Mouse (Mus musculus): Measurements from ENCODE around the gene Pspn. TPM values are rescaled to one million over a fixed set of nuclear protein-coding genes. Genes with fewer than 3 reads are reported as not detected.

The Pspn gene
- polyA plus RNA-seq, 1 experiment from 2014 or later, result not detected

GRCm38 (mm10) chr17:56989467-56990114 is 10.2 kb downstream of the Pspn start:
- ATAC-seq, result peak; percentile 91

GRCm38 (mm10) chr17:56988921-56989430 is 10.8 kb downstream of the Pspn start:
- Histone ChIP-seq H3K36me3 (ENCODE audit: control insufficient read depth, insufficient read depth) (peaks cover 20% of the 10 kb centered on the region), H3K9ac (ENCODE audit: low read depth, low read length) (no peak overlapping the region), H3K27me3 (replicated peaks; ENCODE audit: control insufficient read depth, insufficient read depth, low read length) (no peaks in the 10 kb centered on the region), H3K4me2 (replicated peaks; ENCODE audit: low read depth) (peak overlapping the region; percentile 86), H3K4me1 (replicated peaks; ENCODE audit: control insufficient read depth, insufficient read depth, low read length) (no peaks in the 10 kb centered on the region), H3K9me3 (ENCODE audit: control insufficient read depth) (no peaks in the 10 kb centered on the region), H3K4me3 (ENCODE audit: low read depth, low read length) (peak overlapping the region; percentile 86), H3K27ac (ENCODE audit: low read depth, low read length) (no peak overlapping the region)
- WGBS, result 70% methylated on average over 7 of the region's 7 CpGs
- peak; percentile 38; the same call in 1 of the 2 replicates for TF ChIP-seq CTCF (IDR thresholded peaks at IDR 0.05; ENCODE audit: low read depth)
- ATAC-seq, result no peak

More at GRCm38 (mm10) chr17:56989467-56990114, 10.2 kb downstream of the Pspn start:
- no peaks in the 10 kb centered on the region for H3K27me3 ChIP-seq (replicated peaks; ENCODE audit: control insufficient read depth, insufficient read depth, low read length)
- H3K9me3 ChIP-seq (ENCODE audit: control insufficient read depth), result no peaks in the 10 kb centered on the region
- no peak for TF ChIP-seq CTCF (IDR thresholded peaks at IDR 0.05; ENCODE audit: low read depth)
- peaks cover 26% of the 10 kb centered on the region for H3K36me3 ChIP-seq (ENCODE audit: control insufficient read depth, insufficient read depth)
- H3K4me2 ChIP-seq (replicated peaks; ENCODE audit: low read depth), result peak overlapping the region; percentile 86
- no peaks in the 10 kb centered on the region for H3K4me1 ChIP-seq (replicated peaks; ENCODE audit: control insufficient read depth, insufficient read depth, low read length)
- 3% methylated on average over 25 of the region's 25 CpGs for WGBS
- peak overlapping the region; percentile 86 for H3K4me3 ChIP-seq (ENCODE audit: low read depth, low read length)
- peak overlapping the region; percentile 45 for H3K9ac ChIP-seq (ENCODE audit: low read depth, low read length)
- H3K27ac ChIP-seq (ENCODE audit: low read depth, low read length), result peak overlapping the region; percentile 35; the same call in 1 of the 2 replicates

- TF ChIP-seq CTCF (IDR thresholded peaks at IDR 0.05; ENCODE audit: low read depth), result peak; percentile 41
- Histone ChIP-seq H3K9me3 (ENCODE audit: control insufficient read depth) (no peaks in the 10 kb centered on the region), H3K4me1 (replicated peaks; ENCODE audit: control insufficient read depth, insufficient read depth, low read length) (no peaks in the 10 kb centered on the region), H3K36me3 (ENCODE audit: control insufficient read depth, insufficient read depth) (peaks cover 14% of the 10 kb centered on the region), H3K27me3 (replicated peaks; ENCODE audit: control insufficient read depth, insufficient read depth, low read length) (no peaks in the 10 kb centered on the region), H3K9ac (ENCODE audit: low read depth, low read length) (no peak overlapping the region), H3K27ac (ENCODE audit: low read depth, low read length) (no peak overlapping the region), H3K4me3 (ENCODE audit: low read depth, low read length) (no peak overlapping the region), H3K4me2 (replicated peaks; ENCODE audit: low read depth) (no peak overlapping the region)
- WGBS, result 88% methylated on average over 7 of the region's 7 CpGs
- ATAC-seq, result no peak
These were observed 11.4 kb downstream of the Pspn start for GRCm38 (mm10) chr17:56988441-56988840.

GRCm38 (mm10) chr17:56986105-56986805 is 13.6 kb downstream of the Pspn start:
- H3K4me3 ChIP-seq (ENCODE audit: low read depth, low read length), result no peak overlapping the region
- WGBS, result 81% methylated on average over 3 of the region's 3 CpGs
- H3K36me3 ChIP-seq (ENCODE audit: control insufficient read depth, insufficient read depth), result no peaks in the 10 kb centered on the region
- no peak for ATAC-seq
- no peak for TF ChIP-seq CTCF (IDR thresholded peaks at IDR 0.05; ENCODE audit: low read depth)
- H3K4me1 ChIP-seq (replicated peaks; ENCODE audit: control insufficient read depth, insufficient read depth, low read length), result no peaks in the 10 kb centered on the region
- no peak overlapping the region for H3K27ac ChIP-seq (ENCODE audit: low read depth, low read length)
- no peak overlapping the region for H3K9ac ChIP-seq (ENCODE audit: low read depth, low read length)
- H3K27me3 ChIP-seq (replicated peaks; ENCODE audit: control insufficient read depth, insufficient read depth, low read length), result no peaks in the 10 kb centered on the region
- H3K4me2 ChIP-seq (replicated peaks; ENCODE audit: low read depth), result no peak overlapping the region
- no peaks in the 10 kb centered on the region for H3K9me3 ChIP-seq (ENCODE audit: control insufficient read depth)

- ATAC-seq, result no peak
- Histone ChIP-seq H3K4me2 (replicated peaks; ENCODE audit: low read depth) (no peak overlapping the region), H3K4me1 (replicated peaks; ENCODE audit: control insufficient read depth, insufficient read depth, low read length) (no peaks in the 10 kb centered on the region), H3K9me3 (ENCODE audit: control insufficient read depth) (no peaks in the 10 kb centered on the region), H3K27me3 (replicated peaks; ENCODE audit: control insufficient read depth, insufficient read depth, low read length) (no peaks in the 10 kb centered on the region), H3K9ac (ENCODE audit: low read depth, low read length) (no peak overlapping the region), H3K4me3 (ENCODE audit: low read depth, low read length) (no peak overlapping the region), H3K27ac (ENCODE audit: low read depth, low read length) (no peak overlapping the region), H3K36me3 (ENCODE audit: control insufficient read depth, insufficient read depth) (no peaks in the 10 kb centered on the region)
- TF ChIP-seq CTCF (IDR thresholded peaks at IDR 0.05; ENCODE audit: low read depth), result no peak
- 59% methylated on average over 3 of the region's 3 CpGs for WGBS
These were observed 14.2 kb downstream of the Pspn start for GRCm38 (mm10) chr17:56985656-56986055.

- no peak for ATAC-seq
- H3K9ac ChIP-seq (ENCODE audit: low read depth, low read length), result no peak overlapping the region
- no peaks in the 10 kb centered on the region for H3K27me3 ChIP-seq (replicated peaks; ENCODE audit: control insufficient read depth, insufficient read depth, low read length)
- no peaks in the 10 kb centered on the region for H3K36me3 ChIP-seq (ENCODE audit: control insufficient read depth, insufficient read depth)
- no peaks in the 10 kb centered on the region for H3K4me1 ChIP-seq (replicated peaks; ENCODE audit: control insufficient read depth, insufficient read depth, low read length)
- TF ChIP-seq CTCF (IDR thresholded peaks at IDR 0.05; ENCODE audit: low read depth), result no peak
- 62% methylated on average over 9 of the region's 9 CpGs for WGBS
- no peak overlapping the region for H3K27ac ChIP-seq (ENCODE audit: low read depth, low read length)
- H3K4me2 ChIP-seq (replicated peaks; ENCODE audit: low read depth), result no peak overlapping the region
- H3K4me3 ChIP-seq (ENCODE audit: low read depth, low read length), result no peak overlapping the region
- no peaks in the 10 kb centered on the region for H3K9me3 ChIP-seq (ENCODE audit: control insufficient read depth)
These were observed 14.9 kb downstream of the Pspn start for GRCm38 (mm10) chr17:56984886-56985285.
